Mouse (Mus musculus) lung, postnatal 0 days (tissue): ENCODE results near the gene C1ql1. TPM values are rescaled to one million over a fixed set of nuclear protein-coding genes. Genes with fewer than 3 reads are reported as not detected.

Experiments
- ATAC-seq: fragments of 200-750 bp; cut with Nextera tagmentation; 2 replicates; pipeline ENCODE4 v1.8.0; 2017; ENCODE audit warnings: moderate library complexity
- DNase-seq: peaks from one replicate; pipeline ENCODE4 v3.0.0-alpha.2; 2016; ENCODE audit warnings: low spot score
- H3K27ac ChIP-seq: fragments of 300-500 bp; sonication (generic); 2 replicates; pipeline ENCODE4 v1.5.1; 2014; ENCODE audit warnings: antibody characterized with exemption, mild to moderate bottlenecking, low read length, mixed read lengths
- H3K27me3 ChIP-seq: fragments of 300-500 bp; sonication (generic); replicated peaks from 2 replicates; pipeline ENCODE4 v1.6.1; 2014; ENCODE audit warnings: low read length, mixed read lengths; ENCODE audit not compliant: insufficient read depth
- H3K36me3 ChIP-seq: fragments of 300-500 bp; sonication (generic); 2 replicates; pipeline ENCODE4 v1.6.1; 2014; ENCODE audit warnings: low read length, mixed read lengths; ENCODE audit not compliant: insufficient read depth
- H3K4me1 ChIP-seq: fragments of 300-500 bp; sonication (generic); 2 replicates; pipeline ENCODE4 v1.6.1; 2014; ENCODE audit warnings: antibody characterized with exemption, low read depth, low read length, mixed read lengths; ENCODE audit not compliant: insufficient read depth
- H3K4me2 ChIP-seq: fragments of 300-500 bp; sonication (generic); replicated peaks from 2 replicates; pipeline ENCODE4 v1.6.1; 2014; ENCODE audit warnings: low read depth, mild to moderate bottlenecking, low read length, moderate library complexity, mixed read lengths
- H3K4me3 ChIP-seq: fragments of 300-500 bp; sonication (generic); 2 replicates; pipeline ENCODE4 v1.5.1; 2014; ENCODE audit warnings: low read depth, low read length
- H3K9ac ChIP-seq: fragments of 300-500 bp; sonication (generic); replicated peaks from 2 replicates; pipeline ENCODE4 v1.6.1; 2014; ENCODE audit warnings: low read depth, mild to moderate bottlenecking
- H3K9me3 ChIP-seq: fragments of 300-500 bp; sonication (generic); 2 replicates; pipeline ENCODE4 v1.6.1; 2016; ENCODE audit warnings: low read length, mixed read lengths
- CTCF ChIP-seq: IDR thresholded peaks from 2 replicates; pipeline ENCODE4 v1.5.1; 2016; ENCODE audit warnings: antibody characterized with exemption, mild to moderate bottlenecking
- EP300 ChIP-seq: IDR thresholded peaks from 2 replicates; pipeline ENCODE4 v1.6.1; 2016; ENCODE audit warnings: antibody characterized with exemption, mild to moderate bottlenecking, control low read depth
- WGBS: fragments of 180-500 bp; shearing (Covaris S2); extraction: QIAGEN DNeasy Blood & Tissue Kit; methylation state at CpG from one replicate; pipeline ENCODE4 v1.1.7; 2014; 5-methylcytosine and 5-hydroxymethylcytosine counted together
- polyA plus RNA-seq: library from polyadenylated mRNA; unstranded; fragments of >200 nt; fragmentation: Nextera tagmentation; extraction: Ambion mirVana; gene quantifications from 2 replicates; pipeline ENCODE4 v1.2.1, GENCODE M21; 2015

Gene C1ql1
- polyA plus RNA-seq, 1 experiment from 2014 or later, result 0.31 TPM

DNA sequence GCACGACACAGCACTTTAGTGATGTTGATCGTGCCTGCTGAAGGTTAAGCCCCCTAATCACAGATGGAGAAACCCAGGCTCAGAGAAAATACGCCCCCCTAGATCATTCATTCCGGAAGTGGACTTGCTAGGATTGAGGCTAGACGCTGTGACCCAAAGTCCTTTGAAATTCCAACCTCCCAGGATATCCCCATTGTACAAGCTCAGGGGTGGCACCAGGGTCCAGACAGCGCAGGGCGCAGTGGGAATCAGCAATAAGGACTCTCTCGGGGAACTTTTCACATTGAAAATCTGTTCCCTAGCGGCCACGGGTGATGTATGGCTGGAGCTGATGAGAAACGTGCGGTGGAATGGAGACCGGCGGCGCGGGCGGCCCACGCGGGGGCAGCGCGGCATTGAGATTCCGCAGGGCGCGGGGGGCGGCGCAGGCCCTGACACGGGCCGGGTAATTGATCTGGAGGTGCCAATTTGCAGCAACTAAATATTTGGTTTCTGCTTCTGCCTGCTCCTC lies 43.2 kb upstream of the C1ql1 start:
- no peak for DNase-seq

DNA sequence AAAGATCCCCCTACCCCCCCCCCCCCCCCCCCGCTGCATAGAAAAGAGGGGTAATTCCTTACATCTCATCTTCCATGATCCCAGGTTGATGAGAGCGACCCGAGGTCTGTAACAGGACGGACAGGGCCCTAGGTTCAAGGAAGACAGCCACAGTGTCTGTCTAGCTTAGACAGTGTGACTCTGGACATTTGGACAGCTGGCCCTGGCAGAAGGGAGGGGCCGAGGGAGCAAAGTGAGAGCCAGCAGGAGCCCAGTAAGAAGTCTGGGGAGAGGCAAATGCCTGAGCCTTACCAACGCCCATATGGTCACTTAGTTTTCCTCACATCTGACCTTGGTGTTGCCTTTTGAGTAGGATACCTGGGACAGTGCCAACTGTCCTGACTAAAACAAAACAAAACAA lies 38.7 kb upstream of the C1ql1 start:
- ATAC-seq (no peak), DNase-seq (no peak)
- no peak for TF ChIP-seq CTCF
- TF ChIP-seq EP300, result no peak
- Histone ChIP-seq H3K9ac (no peak overlapping the region), H3K4me1 (0 out of 2 replicates have a peak, but pooled peaks cover 1% of the 10 kb centered on the region), H3K4me2 (no peak overlapping the region), H3K27ac (no peak overlapping the region), H3K4me3 (no peak overlapping the region), H3K9me3 (no peaks in the 10 kb centered on the region), H3K36me3 (no peaks in the 10 kb centered on the region), H3K27me3 (peaks cover 6% of the 10 kb centered on the region; the same call in 1 of the 2 replicates)
- 57% methylated on average over 5 of the region's 6 CpGs for WGBS

More for the DNA sequence above, 43.2 kb upstream of the C1ql1 start:
- Histone ChIP-seq H3K4me2 (peak overlapping the region; percentile 72), H3K27me3 (peaks cover 6% of the 10 kb centered on the region; the same call in 1 of the 2 replicates), H3K4me3 (peak overlapping the region; percentile 35), H3K4me1 (0 out of 2 replicates have a peak, but pooled peaks cover 3% of the 10 kb centered on the region), H3K9me3 (no peaks in the 10 kb centered on the region), H3K9ac (no peak overlapping the region), H3K36me3 (no peaks in the 10 kb centered on the region), H3K27ac (no peak overlapping the region)
- 11% methylated on average over 28 of the region's 28 CpGs for WGBS
- no peak for ATAC-seq
- TF ChIP-seq EP300, result no peak
- no peak for TF ChIP-seq CTCF

DNA sequence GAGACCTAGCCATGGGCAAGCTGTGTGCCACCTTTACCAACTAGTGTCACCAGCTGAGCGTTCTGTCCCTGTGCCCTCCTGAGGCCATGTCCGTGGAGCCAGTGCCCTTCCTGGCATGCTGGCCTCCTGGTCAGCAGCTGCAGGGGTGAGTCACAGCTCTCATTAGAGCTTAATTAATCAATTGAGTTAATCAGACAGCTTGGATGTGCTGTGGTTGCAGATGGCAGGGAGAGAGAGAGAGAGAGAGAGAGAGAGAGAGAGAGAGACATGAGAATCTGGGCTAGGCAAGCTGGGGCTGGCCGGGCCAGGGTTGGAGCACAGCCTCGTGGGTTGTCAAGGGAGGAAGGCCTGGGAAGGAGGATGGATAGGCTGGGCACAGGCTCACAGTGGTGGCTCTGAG lies 38.1 kb upstream of the C1ql1 start:
- TF ChIP-seq CTCF (no peak), EP300 (no peak)
- 52% methylated on average over 4 of the region's 4 CpGs for WGBS
- Histone ChIP-seq H3K4me2 (no peak overlapping the region), H3K9me3 (no peaks in the 10 kb centered on the region), H3K27me3 (peaks cover 6% of the 10 kb centered on the region; the same call in 1 of the 2 replicates), H3K4me1 (no peaks in the 10 kb centered on the region), H3K9ac (no peak overlapping the region), H3K4me3 (no peak overlapping the region), H3K27ac (no peak overlapping the region), H3K36me3 (no peaks in the 10 kb centered on the region)
- DNase-seq (no peak), ATAC-seq (no peak)

DNA sequence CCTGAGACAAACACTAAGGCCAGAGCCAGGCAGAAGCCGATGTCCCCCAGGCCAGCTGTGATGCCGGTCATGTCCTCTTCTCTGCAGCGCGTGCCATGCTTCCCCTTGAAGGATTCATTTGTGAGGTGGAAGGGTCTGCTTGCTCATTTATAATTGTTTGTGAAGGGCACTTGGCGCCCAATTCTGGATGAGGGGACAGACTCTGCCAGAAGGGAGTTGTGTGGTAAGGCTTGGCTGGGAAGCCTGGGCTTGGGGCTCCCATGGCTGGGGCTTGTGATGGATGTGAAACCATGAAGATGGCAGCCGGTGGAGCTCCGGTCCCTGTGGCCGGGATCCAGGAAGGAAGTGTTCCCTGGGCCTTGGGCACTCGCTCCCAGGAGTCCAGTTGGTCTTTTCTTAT lies 37.6 kb upstream of the C1ql1 start:
- no peak for TF ChIP-seq EP300
- H3K36me3 ChIP-seq, result no peaks in the 10 kb centered on the region
- WGBS, result 79% methylated on average over 9 of the region's 9 CpGs
- no peak overlapping the region for H3K9ac ChIP-seq
- peaks cover 4% of the 10 kb centered on the region; the same call in 1 of the 2 replicates for H3K27me3 ChIP-seq
- DNase-seq (no peak), ATAC-seq (no peak)
- no peaks in the 10 kb centered on the region for H3K4me1 ChIP-seq
- H3K4me2 ChIP-seq, result no peak overlapping the region
- no peak overlapping the region for H3K27ac ChIP-seq
- no peaks in the 10 kb centered on the region for H3K9me3 ChIP-seq
- no peak overlapping the region for H3K4me3 ChIP-seq

DNA sequence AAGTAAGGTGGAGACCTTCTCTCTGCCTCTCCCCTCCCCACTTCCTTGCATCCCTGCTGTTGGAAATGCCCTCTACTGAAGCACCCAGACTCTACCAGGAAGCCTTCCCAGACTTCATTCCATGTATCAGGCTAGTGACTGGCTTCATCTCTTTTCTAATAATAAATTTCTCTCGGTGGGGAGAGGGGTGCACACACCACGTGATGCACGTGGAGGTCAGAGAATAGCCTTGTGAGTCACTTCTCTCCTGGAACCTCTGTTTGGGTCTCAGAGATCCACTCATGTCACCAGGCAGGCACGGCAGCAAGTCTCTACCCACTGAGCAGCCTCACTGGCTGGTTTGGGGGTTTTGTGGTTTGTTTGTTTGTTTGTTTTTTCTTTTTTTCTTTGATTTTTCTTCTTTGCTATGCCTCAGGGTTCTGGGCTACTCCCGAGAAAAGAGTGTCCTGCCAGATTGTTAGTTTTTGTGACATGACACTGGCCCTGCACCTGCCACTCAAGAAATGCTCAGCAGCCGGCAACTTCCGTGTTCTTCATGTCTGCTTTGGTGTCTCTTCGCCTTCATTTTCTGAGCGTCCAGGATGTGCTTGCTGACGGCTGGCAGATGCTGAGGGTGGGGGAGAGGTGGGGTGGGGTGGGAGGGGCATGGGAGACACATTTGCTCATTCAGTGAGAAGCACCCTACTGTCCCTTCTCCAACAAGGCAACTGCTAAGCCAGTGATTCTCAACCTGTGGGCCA lies 34.8 kb upstream of the C1ql1 start:
- Histone ChIP-seq H3K4me3 (no peak overlapping the region), H3K4me2 (no peak overlapping the region), H3K27ac (no peak overlapping the region), H3K4me1 (no peaks in the 10 kb centered on the region), H3K36me3 (no peaks in the 10 kb centered on the region), H3K9me3 (no peaks in the 10 kb centered on the region), H3K27me3 (no peaks in the 10 kb centered on the region), H3K9ac (no peak overlapping the region)
- WGBS, result 28% methylated on average over 10 of the region's 10 CpGs
- TF ChIP-seq EP300, result no peak
- no peak for TF ChIP-seq CTCF
- DNase-seq, result no peak
- ATAC-seq, result no peak

DNA sequence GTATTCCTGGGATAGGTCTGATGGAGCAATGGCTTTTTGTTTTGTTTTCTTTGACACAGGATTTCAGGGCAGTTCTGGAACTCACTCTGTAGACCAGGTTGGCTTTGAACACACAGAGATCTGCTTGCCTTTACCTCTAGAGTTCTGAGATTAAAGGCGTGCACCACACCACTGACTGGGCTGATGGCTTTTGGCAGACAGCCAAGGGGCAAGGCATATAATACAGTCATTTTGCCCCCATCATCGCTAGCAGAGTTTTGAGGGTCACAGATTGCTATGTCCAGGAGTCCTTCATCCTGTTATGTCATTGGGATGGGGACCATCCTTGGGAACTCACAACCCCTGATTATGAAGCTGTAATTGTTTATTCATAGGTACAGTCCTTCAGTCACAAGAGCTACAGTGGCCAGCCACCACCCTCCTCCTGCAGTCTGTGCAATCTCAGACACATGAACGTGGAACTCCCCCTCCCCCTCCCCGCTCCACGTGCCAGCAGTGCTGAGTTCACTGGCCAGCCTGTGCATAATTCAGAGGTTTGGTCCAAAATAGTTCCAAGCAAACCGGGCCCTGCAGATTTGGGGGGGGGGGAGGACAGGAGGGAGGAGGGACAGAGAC lies 31.7 kb upstream of the C1ql1 start:
- WGBS, result 23% methylated on average over 6 of the region's 6 CpGs
- H3K27me3 ChIP-seq, result no peaks in the 10 kb centered on the region
- no peaks in the 10 kb centered on the region for H3K36me3 ChIP-seq
- TF ChIP-seq EP300 (no peak), CTCF (no peak)
- H3K9ac ChIP-seq, result no peak overlapping the region
- no peaks in the 10 kb centered on the region for H3K9me3 ChIP-seq
- DNase-seq (peak; percentile 50), ATAC-seq (peak; percentile 77)
- no peaks in the 10 kb centered on the region for H3K4me1 ChIP-seq
- no peak overlapping the region for H3K4me3 ChIP-seq
- H3K4me2 ChIP-seq, result no peak overlapping the region
- H3K27ac ChIP-seq, result no peak overlapping the region
